Mouse (Mus musculus) stomach, embryonic 16.5 days (tissue): ENCODE results near the gene Zfhx3. TPM values are rescaled to one million over a fixed set of nuclear protein-coding genes. Genes with fewer than 3 reads are reported as not detected.

Experiments
- ATAC-seq: fragments of 200-750 bp; cut with Nextera tagmentation; 2 replicates; pipeline ENCODE4 v1.8.0; 2017; ENCODE audit warnings: moderate number of reproducible peaks, moderate TSS enrichment; ENCODE audit not compliant: insufficient read depth, low FRiP score
- H3K27ac ChIP-seq: fragments of 300-500 bp; sonication (generic); 2 replicates; pipeline ENCODE4 v1.5.1; 2014; ENCODE audit warnings: low read length
- H3K27me3 ChIP-seq: fragments of 300-500 bp; sonication (generic); 2 replicates; pipeline ENCODE4 v1.6.1; 2014; ENCODE audit warnings: low read length, control low read depth, mixed read lengths; ENCODE audit not compliant: control insufficient read depth, insufficient read depth
- H3K36me3 ChIP-seq: fragments of 300-500 bp; sonication (generic); 2 replicates; pipeline ENCODE4 v1.6.1; 2014; ENCODE audit warnings: low read length; ENCODE audit not compliant: control insufficient read depth, insufficient read depth
- H3K4me1 ChIP-seq: fragments of 300-500 bp; sonication (generic); 2 replicates; pipeline ENCODE4 v1.6.1; 2014; ENCODE audit warnings: low read length, control low read depth, mixed read lengths; ENCODE audit not compliant: control insufficient read depth, insufficient read depth
- H3K4me2 ChIP-seq: fragments of 300-500 bp; sonication (generic); 2 replicates; pipeline ENCODE4 v1.6.1; 2014; ENCODE audit warnings: low read depth, low read length, mixed read lengths
- H3K4me3 ChIP-seq: fragments of 300-500 bp; sonication (generic); replicated peaks from 2 replicates; pipeline ENCODE4 v1.5.1; 2014; ENCODE audit warnings: mild to moderate bottlenecking, low read length
- H3K9ac ChIP-seq: fragments of 300-500 bp; sonication (generic); 2 replicates; pipeline ENCODE4 v1.6.1; 2014; ENCODE audit warnings: low read length
- H3K9me3 ChIP-seq: fragments of 300-500 bp; sonication (generic); replicated peaks from 2 replicates; pipeline ENCODE4 v1.6.1; 2016; ENCODE audit warnings: low read length, control low read depth; ENCODE audit not compliant: control insufficient read depth
- WGBS: fragments of 180-500 bp; shearing (Covaris S2); extraction: QIAGEN DNeasy Blood & Tissue Kit; methylation state at CpG from one replicate; pipeline ENCODE4 v1.1.7; 2014; 5-methylcytosine and 5-hydroxymethylcytosine counted together
- polyA plus RNA-seq: library from polyadenylated mRNA; unstranded; fragments of >200 nt; fragmentation: Nextera tagmentation; extraction: Ambion mirVana; gene quantifications from 2 replicates; pipeline ENCODE4 v1.2.1, GENCODE M21; 2015

Gene Zfhx3
- polyA plus RNA-seq, 1 experiment from 2014 or later, result 10.9 TPM

DNA sequence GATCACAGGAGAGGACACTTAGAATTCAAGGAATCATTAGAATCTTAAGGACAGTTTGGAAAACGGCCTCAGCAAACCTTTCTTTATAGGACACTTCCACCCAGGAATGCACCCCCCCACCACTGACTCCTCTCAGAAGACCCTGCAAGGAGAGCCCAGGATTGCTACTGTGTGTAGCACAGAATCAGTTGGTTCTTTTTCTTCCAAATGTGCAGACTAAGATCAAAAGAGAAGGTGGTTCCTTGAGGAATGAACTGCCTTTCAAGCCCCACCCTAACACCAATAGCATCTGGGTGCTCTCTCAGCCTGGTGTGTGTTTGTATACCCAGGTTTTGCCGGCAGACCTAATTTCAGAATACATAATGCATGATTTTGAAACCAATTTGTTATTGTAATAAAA, 279.6 kb downstream of the Zfhx3 start:
- no peak for ATAC-seq
- no peaks in the 10 kb centered on the region for H3K27me3 ChIP-seq
- no peaks in the 10 kb centered on the region for H3K36me3 ChIP-seq
- no peak overlapping the region for H3K4me3 ChIP-seq
- no peak overlapping the region for H3K9ac ChIP-seq
- H3K27ac ChIP-seq, result no peak overlapping the region
- H3K9me3 ChIP-seq, result no peaks in the 10 kb centered on the region
- H3K4me1 ChIP-seq, result no peaks in the 10 kb centered on the region
- WGBS, result 66% methylated on average over 2 of the region's 2 CpGs
- no peak overlapping the region for H3K4me2 ChIP-seq

GRCm38 (mm10) chr8:108232326-108232725, 289.9 kb downstream of the Zfhx3 start:
- Histone ChIP-seq H3K4me2 (no peak overlapping the region), H3K9me3 (no peaks in the 10 kb centered on the region), H3K4me1 (no peaks in the 10 kb centered on the region), H3K36me3 (no peaks in the 10 kb centered on the region), H3K9ac (no peak overlapping the region), H3K27ac (no peak overlapping the region), H3K27me3 (no peaks in the 10 kb centered on the region), H3K4me3 (no peak overlapping the region)
- WGBS, result 76% methylated on average over 7 of the region's 7 CpGs
- ATAC-seq, result no peak

- Histone ChIP-seq H3K4me3 (no peak overlapping the region), H3K27me3 (no peaks in the 10 kb centered on the region), H3K9me3 (no peaks in the 10 kb centered on the region), H3K4me2 (no peak overlapping the region), H3K27ac (no peak overlapping the region), H3K9ac (no peak overlapping the region), H3K4me1 (no peaks in the 10 kb centered on the region), H3K36me3 (no peaks in the 10 kb centered on the region)
- WGBS, result 51% methylated on average over 4 of the region's 4 CpGs
- ATAC-seq, result no peak
Measured at GRCm38 (mm10) chr8:108234481-108234880, 292.0 kb downstream of the Zfhx3 start.

- Histone ChIP-seq H3K4me1 (peaks cover 7% of the 10 kb centered on the region; the same call in 1 of the 2 replicates), H3K9ac (no peak overlapping the region), H3K4me3 (no peak overlapping the region), H3K27me3 (peaks cover 3% of the 10 kb centered on the region; the same call in 1 of the 2 replicates), H3K4me2 (no peak overlapping the region), H3K36me3 (no peaks in the 10 kb centered on the region), H3K27ac (no peak overlapping the region), H3K9me3 (no peaks in the 10 kb centered on the region)
- ATAC-seq, result no peak
- 51% methylated on average over 8 of the region's 8 CpGs for WGBS
Measured at GRCm38 (mm10) chr8:108236715-108237114, 294.3 kb downstream of the Zfhx3 start.

DNA sequence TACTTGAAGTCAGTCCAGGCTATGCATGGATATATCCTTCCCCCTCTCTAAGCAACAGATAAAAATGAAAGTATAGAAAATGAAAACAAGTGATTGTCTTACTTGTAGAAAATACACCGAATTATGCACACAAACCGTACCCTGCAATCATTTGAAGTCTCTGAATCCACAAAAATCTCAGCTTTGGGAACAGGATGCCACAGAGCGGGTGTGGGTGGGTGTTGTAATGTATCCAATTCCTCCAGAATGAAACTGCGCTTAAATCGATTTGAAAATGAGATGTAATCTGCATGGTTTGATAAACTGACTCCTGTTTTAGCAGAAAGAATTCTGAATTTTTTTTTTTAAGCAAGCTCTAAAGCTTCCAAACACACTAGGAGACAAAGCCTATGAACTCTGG, 297.1 kb downstream of the Zfhx3 start:
- H3K27me3 ChIP-seq, result peaks cover 3% of the 10 kb centered on the region; the same call in 1 of the 2 replicates
- H3K4me1 ChIP-seq, result peaks cover 7% of the 10 kb centered on the region; the same call in 1 of the 2 replicates
- ATAC-seq, result no peak
- H3K9ac ChIP-seq, result no peak overlapping the region
- H3K27ac ChIP-seq, result no peak overlapping the region
- 80% methylated on average over 5 of the region's 5 CpGs for WGBS
- no peaks in the 10 kb centered on the region for H3K9me3 ChIP-seq
- no peak overlapping the region for H3K4me3 ChIP-seq
- no peak overlapping the region for H3K4me2 ChIP-seq
- no peaks in the 10 kb centered on the region for H3K36me3 ChIP-seq

DNA sequence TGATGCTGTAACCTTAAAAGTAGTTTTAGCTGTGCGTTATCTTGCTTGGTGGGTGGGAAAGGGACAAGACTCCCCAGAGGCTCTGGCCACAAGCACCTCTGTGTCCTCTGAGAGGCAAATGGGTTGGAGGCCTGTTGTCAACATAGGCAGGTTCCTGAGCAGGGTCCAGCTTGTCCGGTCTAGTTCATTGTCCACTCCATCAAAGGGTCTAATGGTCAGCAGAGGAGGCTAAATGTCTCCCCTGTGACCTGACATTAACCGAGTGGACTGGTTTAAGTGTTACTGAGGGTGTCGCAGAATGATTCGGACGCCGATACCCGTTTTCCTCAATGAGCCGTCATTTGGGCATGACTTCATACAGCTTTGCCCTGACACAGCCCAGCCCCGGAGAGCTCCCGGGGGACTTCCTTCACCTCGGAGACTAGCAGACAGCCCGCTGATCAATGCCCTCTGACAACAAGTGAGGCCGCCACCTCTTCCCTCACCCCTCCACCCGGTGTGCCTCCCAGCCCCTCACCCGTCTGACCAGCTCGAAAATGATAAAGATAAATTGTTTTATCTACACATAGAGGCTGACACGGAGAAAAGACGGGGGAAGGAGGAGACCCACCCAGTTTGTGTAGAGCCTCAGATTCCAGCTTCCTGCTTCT, 298.7 kb downstream of the Zfhx3 start:
- H3K4me2 ChIP-seq, result peak overlapping the region; percentile 51
- H3K27ac ChIP-seq, result no peak overlapping the region
- peak overlapping the region; percentile 28 for H3K4me3 ChIP-seq
- H3K9ac ChIP-seq, result peak overlapping the region; percentile 43; the same call in 1 of the 2 replicates
- ATAC-seq, result no peak
- H3K27me3 ChIP-seq, result peaks cover 3% of the 10 kb centered on the region; the same call in 1 of the 2 replicates
- 15% methylated on average over 19 of the region's 19 CpGs for WGBS
- H3K36me3 ChIP-seq, result no peaks in the 10 kb centered on the region
- H3K4me1 ChIP-seq, result peaks cover 7% of the 10 kb centered on the region; the same call in 1 of the 2 replicates
- H3K9me3 ChIP-seq, result no peaks in the 10 kb centered on the region

- peaks cover 3% of the 10 kb centered on the region; the same call in 1 of the 2 replicates for H3K27me3 ChIP-seq
- H3K4me1 ChIP-seq, result peaks cover 10% of the 10 kb centered on the region; the same call in 1 of the 2 replicates
- H3K27ac ChIP-seq, result no peak overlapping the region
- 41% methylated on average over 9 of the region's 9 CpGs for WGBS
- H3K36me3 ChIP-seq, result no peaks in the 10 kb centered on the region
- ATAC-seq, result no peak
- H3K4me3 ChIP-seq, result no peak overlapping the region
- H3K9ac ChIP-seq, result no peak overlapping the region
- H3K4me2 ChIP-seq, result no peak overlapping the region
- no peaks in the 10 kb centered on the region for H3K9me3 ChIP-seq
Measured at GRCm38 (mm10) chr8:108243270-108243669, 300.8 kb downstream of the Zfhx3 start.

GRCm38 (mm10) chr8:108244636-108245494, 302.4 kb downstream of the Zfhx3 start:
- Histone ChIP-seq H3K4me2 (no peak overlapping the region), H3K4me1 (peaks cover 10% of the 10 kb centered on the region; the same call in 1 of the 2 replicates), H3K27ac (no peak overlapping the region), H3K36me3 (no peaks in the 10 kb centered on the region), H3K4me3 (no peak overlapping the region), H3K9me3 (no peaks in the 10 kb centered on the region), H3K27me3 (peaks cover 3% of the 10 kb centered on the region; the same call in 1 of the 2 replicates), H3K9ac (no peak overlapping the region)
- WGBS, result 66% methylated on average over 17 of the region's 17 CpGs
- ATAC-seq, result no peak

DNA sequence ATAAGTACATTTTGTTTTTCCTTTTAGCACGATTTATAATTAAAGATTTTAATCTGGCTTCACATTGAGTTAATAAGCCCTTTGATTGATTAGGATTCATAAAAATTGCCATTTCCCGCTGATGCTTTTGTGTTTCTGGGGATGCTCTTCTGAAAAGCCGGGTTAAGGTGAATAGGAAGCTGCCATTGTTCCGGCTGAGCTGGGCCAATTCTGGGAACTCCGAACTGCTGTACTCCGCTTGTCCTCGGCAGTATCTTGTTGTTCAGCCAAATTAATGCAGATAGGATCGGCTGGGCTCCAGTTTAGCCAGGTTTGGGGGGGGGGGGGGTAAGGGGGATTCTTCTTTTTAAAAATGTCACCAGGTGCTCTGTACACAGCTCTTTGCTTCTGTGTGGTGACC, 303.1 kb downstream of the Zfhx3 start:
- Histone ChIP-seq H3K4me3 (no peak overlapping the region), H3K27me3 (peaks cover 3% of the 10 kb centered on the region; the same call in 1 of the 2 replicates), H3K4me1 (peaks cover 10% of the 10 kb centered on the region; the same call in 1 of the 2 replicates), H3K4me2 (no peak overlapping the region), H3K36me3 (no peaks in the 10 kb centered on the region), H3K27ac (no peak overlapping the region), H3K9me3 (no peaks in the 10 kb centered on the region), H3K9ac (no peak overlapping the region)
- ATAC-seq, result no peak
- WGBS, result 52% methylated on average over 8 of the region's 8 CpGs
